Mouse (Mus musculus) lung, postnatal 25 days (tissue): ENCODE data around the gene Smim4.

Source experiments
- DNase-seq: peaks from one replicate; pipeline ENCODE4 v3.0.0; 2022; ENCODE audit warnings: low spot score

Smim4 gene

DNA sequence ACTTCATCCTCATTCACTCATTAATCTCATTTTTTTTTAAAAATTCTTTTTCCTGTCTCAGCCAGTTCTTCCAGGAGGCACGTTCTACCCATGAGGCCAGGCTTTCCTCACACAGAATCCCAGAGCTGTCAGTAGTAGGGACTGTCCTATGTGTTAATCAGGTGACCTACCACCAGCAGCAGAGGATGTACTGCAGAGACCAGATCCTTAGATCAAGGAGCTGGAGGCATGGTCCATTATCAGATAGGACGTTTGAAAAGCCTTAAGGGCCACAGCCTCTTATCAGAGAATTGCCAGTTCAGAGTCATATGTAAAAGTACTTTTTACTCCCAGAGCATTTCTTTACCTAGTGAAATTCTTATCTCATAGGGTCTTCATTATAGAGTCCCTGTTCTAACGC lies 14.7 kb downstream of the Smim4 start:
- DNase-seq: no peak

DNA sequence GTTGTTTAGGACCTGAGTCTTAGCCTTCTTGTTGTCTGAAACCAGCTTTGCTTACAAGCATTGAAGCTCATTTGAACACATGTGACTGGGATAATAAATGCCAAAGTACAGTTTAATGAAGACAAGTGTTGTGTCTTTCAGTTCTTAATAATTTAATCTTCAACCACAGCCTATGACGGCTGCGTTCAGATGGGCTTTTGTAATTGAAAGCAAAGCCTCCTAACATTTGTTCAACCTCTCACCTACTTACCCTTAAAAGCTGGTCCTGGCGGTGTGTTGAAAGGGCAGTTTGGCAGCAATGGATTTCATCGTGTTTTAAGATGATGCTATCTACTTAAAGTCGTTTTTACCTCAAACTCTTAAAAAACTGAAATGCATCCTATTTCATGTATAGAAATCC lies 16.6 kb downstream of the Smim4 start:
- DNase-seq: no peak

DNA sequence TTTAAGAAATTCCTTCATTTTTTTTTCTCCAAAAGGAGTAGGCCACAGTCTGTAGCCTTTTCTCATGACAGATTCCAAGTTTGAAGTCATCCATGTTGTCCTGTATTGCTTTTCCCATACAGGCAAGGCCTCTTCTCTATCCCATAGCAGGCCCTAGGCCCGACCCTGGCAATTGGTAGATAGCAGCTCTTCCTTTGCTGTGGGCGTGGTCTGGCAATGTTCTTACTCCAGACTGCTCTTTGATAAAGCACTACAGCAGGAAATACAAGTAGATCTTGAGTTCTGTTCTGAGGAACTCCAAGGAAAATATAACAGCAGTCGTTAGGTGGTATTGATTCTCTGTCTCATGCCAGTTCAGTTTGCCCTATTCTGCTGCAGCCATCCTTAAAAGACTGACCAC lies 18.1 kb downstream of the Smim4 start:
- no peak for DNase-seq

DNA sequence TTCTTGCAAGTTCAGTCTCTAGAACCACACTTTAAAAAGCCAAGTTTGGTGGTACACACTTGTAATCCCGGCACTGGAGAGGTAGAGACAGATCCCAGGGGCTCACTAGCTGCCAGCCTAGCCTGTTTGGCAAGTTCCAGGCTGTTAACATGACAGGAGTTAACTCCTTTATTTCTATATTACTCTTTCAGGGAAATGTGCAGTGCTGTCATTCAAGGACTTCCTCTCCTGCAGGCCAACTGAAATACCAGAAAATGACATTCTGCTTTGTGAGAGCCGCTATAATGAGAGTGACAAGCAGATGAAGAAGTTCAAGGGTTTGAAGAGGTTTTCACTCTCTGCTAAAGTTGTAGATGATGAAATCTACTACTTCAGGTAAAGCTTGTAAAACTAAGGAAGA lies 23.6 kb downstream of the Smim4 start:
- DNase-seq: peak; percentile 23

DNA sequence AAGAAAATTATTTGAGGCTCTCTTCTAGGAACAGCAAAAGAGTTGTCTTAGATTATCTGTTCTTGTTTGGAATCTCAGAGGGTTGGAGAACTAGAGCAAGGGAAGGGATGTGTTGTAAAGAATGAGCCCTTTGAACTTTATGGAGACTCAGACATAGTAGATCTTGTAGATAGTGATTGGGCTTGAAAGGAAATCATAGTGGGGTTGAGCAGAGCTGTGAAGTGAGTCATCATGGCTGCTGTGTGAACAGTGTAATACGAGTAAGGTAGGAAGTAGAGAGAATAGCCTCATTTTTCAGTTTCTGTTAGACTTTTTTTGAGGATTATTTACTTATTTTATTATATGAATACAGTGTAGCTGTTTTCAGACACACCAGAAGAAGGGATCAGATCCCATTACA lies 38.8 kb downstream of the Smim4 start:
- no peak for DNase-seq

DNA sequence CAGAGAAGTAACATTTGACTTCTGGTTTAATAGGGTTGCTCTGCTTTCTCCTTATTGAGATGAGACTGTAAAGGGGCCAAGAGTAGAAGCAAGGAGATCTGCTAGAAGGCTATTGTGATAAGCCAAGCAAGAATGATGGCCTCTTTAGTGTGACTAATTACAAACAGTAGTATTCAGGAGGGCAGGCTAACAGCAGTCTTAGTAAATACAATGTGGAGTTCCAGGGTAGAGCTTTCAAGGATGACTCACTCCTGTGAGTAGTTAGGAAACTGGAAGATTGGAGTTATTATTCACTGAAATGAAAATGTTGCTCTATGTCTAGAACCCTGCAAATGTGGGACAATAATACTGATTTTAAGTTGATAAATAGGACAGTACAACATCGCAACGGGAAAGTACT lies 40.2 kb downstream of the Smim4 start:
- no peak for DNase-seq

DNA sequence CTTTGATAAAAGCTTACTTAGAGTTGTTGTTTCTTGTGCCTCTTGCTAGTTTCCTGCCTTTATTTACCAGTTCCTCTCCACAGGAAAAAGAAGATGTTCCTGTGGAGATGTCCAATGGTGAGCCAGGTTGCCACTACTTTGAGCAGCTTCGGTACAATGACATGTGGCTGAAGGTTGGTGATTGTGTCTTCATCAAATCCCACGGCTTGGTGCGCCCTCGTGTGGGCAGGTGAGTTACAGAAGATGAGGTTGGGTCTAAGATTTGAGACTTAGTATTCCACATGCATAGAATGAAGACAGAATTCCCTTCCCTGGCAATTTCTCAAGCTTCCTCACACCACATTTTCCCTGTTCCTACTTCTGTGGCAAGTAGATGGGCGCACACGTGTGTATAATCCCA lies 41.3 kb downstream of the Smim4 start:
- DNase-seq: no peak

DNA sequence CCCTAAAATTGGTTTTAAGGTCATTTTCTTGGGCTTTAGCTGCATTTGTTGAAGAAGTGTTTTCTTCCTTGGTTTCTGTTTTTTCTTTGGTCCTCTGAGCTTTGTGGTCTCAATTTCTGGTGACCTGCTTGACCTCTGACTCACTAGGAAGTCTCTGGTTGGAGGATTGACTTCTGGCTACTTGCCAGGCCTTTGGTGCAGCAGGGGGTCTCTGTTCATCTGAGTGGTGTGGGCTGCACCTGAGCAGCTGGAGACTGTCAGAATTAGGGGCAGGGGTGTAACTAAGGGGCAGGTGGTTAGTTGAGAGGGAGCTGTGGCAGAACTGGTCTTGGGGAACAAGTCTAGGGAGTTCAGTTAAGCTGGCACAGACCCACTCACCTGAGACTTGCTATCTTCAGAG lies 47.6 kb downstream of the Smim4 start:
- DNase-seq: no peak

DNA sequence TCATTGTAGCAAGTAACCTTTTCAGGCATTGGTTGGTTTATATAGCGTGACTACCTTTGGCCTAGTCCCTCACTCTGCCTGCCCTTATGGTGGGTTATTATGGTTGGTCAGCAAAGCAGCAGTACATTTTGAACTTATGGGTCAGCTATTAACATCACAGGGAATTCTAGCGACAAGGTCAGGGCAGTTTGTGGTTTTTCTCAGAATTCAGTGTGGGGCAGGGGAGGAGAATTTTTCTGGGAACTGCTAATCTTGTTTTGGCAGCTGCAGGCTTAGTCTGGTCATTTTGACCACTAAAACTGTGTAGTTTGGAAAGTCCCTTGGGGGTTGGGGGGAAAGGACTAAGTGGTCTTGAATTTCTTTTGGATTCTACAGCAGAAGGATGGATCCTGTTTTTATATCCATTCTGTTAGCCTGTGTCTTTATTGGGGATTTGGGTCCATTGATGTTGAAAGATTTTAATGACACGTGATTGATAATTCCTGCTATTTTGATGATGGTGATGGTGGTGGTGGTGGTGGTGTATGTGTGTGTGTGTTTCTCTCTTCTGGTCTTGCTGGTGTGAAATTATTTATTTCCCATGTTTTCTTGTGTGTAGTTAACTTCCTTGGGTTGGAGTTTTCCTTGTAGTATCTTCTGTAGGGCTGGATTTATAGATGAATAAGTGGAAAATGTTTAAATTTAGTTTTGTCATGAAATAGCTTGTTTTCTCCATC lies 49.3 kb downstream of the Smim4 start:
- no peak for DNase-seq

DNA sequence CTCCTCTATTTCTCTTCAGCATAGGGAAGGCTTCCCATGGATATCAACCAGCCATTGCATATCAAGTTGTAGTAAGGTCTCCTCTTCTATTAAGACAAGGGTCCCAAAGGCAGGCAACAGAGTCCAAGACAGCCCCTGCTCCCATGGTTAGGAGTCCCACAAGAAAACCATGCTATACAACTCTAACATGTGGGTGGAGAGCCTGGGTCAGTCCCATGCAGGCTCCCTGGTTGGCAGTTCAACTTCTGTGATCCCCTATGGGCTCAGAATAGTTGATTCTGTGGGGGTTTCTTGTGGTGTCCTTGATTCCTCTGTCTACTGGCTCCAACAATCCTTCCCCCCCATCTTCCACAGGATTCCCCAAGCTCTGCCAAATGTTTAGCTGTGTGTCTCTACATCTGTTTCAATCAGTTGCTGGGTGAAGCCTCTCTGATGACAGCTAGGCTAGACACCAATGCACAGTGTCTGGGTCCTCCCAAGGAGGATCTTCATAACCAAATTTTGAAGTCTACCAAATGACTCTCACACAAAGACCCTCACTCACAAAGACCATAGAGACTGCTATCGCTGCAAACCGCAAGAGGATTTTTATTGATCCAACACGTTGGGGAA lies 50.1 kb downstream of the Smim4 start:
- no peak for DNase-seq

DNA sequence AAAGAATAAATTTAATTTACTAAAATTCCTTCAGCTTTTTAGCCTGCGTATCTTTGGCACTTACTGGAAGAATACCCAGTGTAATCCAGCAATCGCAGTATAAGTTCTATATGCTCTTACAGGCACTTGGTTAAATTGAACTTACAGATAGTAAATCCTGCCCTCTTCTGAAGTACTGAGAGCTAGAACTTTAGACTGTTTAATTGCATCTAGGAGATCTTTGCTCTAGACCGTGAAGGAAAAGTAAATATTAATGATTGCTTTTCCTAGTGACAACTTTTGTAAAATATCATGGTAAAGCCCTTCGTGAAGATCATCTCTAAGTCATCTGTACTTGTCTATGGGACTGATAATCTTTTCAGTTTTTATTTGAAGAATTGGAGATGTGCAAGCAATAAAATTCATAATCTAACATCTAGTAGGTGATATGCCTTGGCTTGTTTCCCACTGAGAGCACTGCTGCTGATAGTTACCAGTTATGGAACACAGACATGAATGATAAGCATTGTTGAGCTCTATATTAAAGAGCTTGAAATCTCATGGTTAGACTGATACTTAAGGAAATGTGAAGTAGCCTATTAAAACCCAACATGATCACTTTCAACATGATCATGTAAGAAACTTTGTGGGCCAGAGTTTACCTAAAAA lies 59.5 kb downstream of the Smim4 start:
- no peak for DNase-seq

DNA sequence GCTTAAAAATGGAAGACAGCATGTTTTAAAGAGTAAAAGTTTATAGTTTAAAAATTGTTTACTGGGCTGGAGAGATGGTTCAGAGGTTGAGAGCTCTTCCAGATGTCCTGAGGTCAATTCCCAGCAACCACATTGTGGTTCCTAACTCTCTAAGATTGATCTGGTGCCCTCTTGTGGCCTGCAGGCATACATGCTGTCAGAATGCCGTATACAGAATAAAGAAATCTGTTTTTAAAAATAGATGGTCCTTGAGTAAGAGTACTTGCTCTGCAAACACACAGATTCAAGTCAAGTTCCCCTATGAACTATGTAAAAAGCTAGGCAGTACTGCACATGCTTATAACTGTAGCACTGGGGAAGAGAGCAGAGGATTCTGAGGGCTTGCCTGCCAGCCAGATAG lies 66.5 kb downstream of the Smim4 start:
- DNase-seq: peak; percentile 43

DNA sequence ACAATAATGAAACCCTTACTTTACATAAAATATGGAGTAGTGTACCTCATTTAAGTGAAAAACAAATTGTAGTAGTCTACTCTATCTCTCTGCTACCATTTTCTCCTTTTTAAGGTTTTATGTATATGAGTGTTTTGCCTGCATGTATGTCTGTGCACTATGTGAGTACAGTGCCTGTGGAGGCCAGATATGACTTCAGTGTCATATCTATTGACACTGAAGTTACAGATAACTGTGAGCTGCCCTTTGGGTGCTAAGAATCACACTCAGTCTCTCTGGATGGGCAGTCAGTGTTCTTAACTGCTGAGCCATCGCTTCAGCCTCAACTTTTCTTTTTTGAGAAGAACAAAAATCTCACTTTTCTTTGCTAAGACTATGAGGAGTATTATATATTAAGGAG lies 82.9 kb downstream of the Smim4 start:
- DNase-seq: no peak

DNA sequence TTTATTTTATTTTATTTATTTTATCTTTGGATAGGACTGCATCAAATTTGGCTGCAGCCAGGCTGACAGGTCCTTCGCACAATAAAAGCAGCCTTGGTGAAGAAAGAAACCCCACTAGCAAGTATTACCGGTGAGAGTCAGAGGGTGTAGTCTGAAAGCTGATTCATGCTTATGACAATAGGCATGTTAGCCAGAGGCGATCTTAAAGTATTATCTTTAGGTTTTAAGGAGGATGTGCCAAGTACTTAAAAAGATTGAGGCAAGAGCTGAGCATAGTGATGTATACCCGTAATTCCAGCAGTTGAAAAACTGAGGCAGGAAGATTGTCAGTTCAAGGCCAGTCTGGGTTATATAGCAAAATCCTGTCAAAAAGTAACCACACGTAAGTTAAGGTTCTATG lies 83.5 kb downstream of the Smim4 start:
- DNase-seq: no peak
